Mouse (Mus musculus) liver, embryonic 13.5 days (tissue): ENCODE results near the gene Runx1. TPM values are rescaled to one million over a fixed set of nuclear protein-coding genes. Genes with fewer than 3 reads are reported as not detected.

ENCODE experiments used
- ATAC-seq: fragments of 200-750 bp; cut with Nextera tagmentation; 2 replicates; pipeline ENCODE4 v1.8.0; 2017; ENCODE audit warnings: low read depth, mild to moderate bottlenecking, moderate number of reproducible peaks, moderate library complexity
- DNase-seq: peaks from one replicate; pipeline ENCODE4 v3.0.0; 2022
- H3K27ac ChIP-seq: fragments of 300-500 bp; sonication (generic); 2 replicates; pipeline ENCODE4 v1.5.1; 2015; ENCODE audit warnings: moderate library complexity, mild to moderate bottlenecking, inconsistent platforms
- H3K27me3 ChIP-seq: fragments of 300-500 bp; sonication (generic); 2 replicates; pipeline ENCODE4 v1.6.1; 2015; ENCODE audit warnings: mild to moderate bottlenecking, inconsistent platforms
- H3K36me3 ChIP-seq: fragments of 300-500 bp; sonication (generic); 2 replicates; pipeline ENCODE4 v1.6.1; 2015; ENCODE audit warnings: mild to moderate bottlenecking, inconsistent platforms
- H3K4me1 ChIP-seq: fragments of 300-500 bp; sonication (generic); replicated peaks from 2 replicates; pipeline ENCODE4 v1.6.1; 2015; ENCODE audit warnings: inconsistent platforms
- H3K4me2 ChIP-seq: fragments of 300-500 bp; sonication (generic); 2 replicates; pipeline ENCODE4 v1.6.1; 2015; ENCODE audit warnings: inconsistent platforms, mild to moderate bottlenecking, moderate library complexity
- H3K4me3 ChIP-seq: fragments of 300-500 bp; sonication (generic); replicated peaks from 2 replicates; pipeline ENCODE4 v1.5.1; 2015; ENCODE audit warnings: mild to moderate bottlenecking, inconsistent platforms
- H3K9ac ChIP-seq: fragments of 300-500 bp; sonication (generic); 2 replicates; pipeline ENCODE4 v1.6.1; 2015; ENCODE audit warnings: mild to moderate bottlenecking, inconsistent platforms
- H3K9me3 ChIP-seq: fragments of 300-500 bp; sonication (generic); replicated peaks from 2 replicates; pipeline ENCODE4 v1.6.1; 2016; ENCODE audit warnings: inconsistent platforms
- WGBS: fragments of 180-500 bp; shearing (Covaris S2); methylation state at CpG from one replicate; pipeline ENCODE4 v1.1.7; 2015; ENCODE audit not compliant: insufficient replicate concordance; 5-methylcytosine and 5-hydroxymethylcytosine counted together
- polyA plus RNA-seq: library from polyadenylated mRNA; unstranded; fragments of >200 nt; fragmentation: Nextera tagmentation; extraction: Ambion mirVana; gene quantifications from 2 replicates; pipeline ENCODE4 v1.2.1, GENCODE M21; 2015

Gene Runx1
- polyA plus RNA-seq, 1 experiment from 2014 or later: 5.9 TPM

GRCm38 (mm10) chr16:92715599-92716483 is 110.1 kb downstream of the Runx1 start:
- 0 out of 2 replicates have a peak, but pooled peaks cover 3% of the 10 kb centered on the region for H3K27me3 ChIP-seq
- peak; percentile 96 for ATAC-seq
- peak overlapping the region; percentile 42; the same call in 1 of the 2 replicates for H3K9ac ChIP-seq
- no peaks in the 10 kb centered on the region for H3K9me3 ChIP-seq
- DNase-seq: peak; percentile 88
- 5% methylated on average over 15 of the region's 15 CpGs for WGBS
- peak overlapping the region; percentile 80 for H3K27ac ChIP-seq
- H3K4me2 ChIP-seq: peak overlapping the region; percentile 61
- H3K4me3 ChIP-seq: peak overlapping the region; percentile 22
- H3K36me3 ChIP-seq: no peaks in the 10 kb centered on the region
- peaks cover 78% of the 10 kb centered on the region for H3K4me1 ChIP-seq

GRCm38 (mm10) chr16:92710161-92710560 is 115.8 kb downstream of the Runx1 start:
- Histone ChIP-seq H3K4me2 (no peak overlapping the region), H3K27ac (0 out of 2 replicates have a peak overlapping the region, but pooled peaks have one; percentile 39), H3K4me1 (peaks cover 90% of the 10 kb centered on the region), H3K27me3 (no peaks in the 10 kb centered on the region), H3K36me3 (no peaks in the 10 kb centered on the region), H3K9me3 (no peaks in the 10 kb centered on the region), H3K4me3 (no peak overlapping the region), H3K9ac (no peak overlapping the region)
- ATAC-seq: no peak
- DNase-seq: no peak
- 40% methylated on average over 1 of the region's 1 CpGs for WGBS

GRCm38 (mm10) chr16:92708718-92709117 is 117.2 kb downstream of the Runx1 start:
- DNase-seq (peak; percentile 28), ATAC-seq (peak; percentile 34)
- Histone ChIP-seq H3K4me1 (peaks cover 79% of the 10 kb centered on the region), H3K4me3 (no peak overlapping the region), H3K9me3 (no peaks in the 10 kb centered on the region), H3K4me2 (no peak overlapping the region), H3K27me3 (no peaks in the 10 kb centered on the region), H3K36me3 (no peaks in the 10 kb centered on the region), H3K9ac (no peak overlapping the region), H3K27ac (no peak overlapping the region; the same call in 1 of the 2 replicates)
- WGBS: 31% methylated on average over 4 of the region's 4 CpGs

- DNase-seq (no peak), ATAC-seq (no peak)
- Histone ChIP-seq H3K36me3 (no peaks in the 10 kb centered on the region), H3K27ac (no peak overlapping the region), H3K9ac (no peak overlapping the region), H3K9me3 (no peaks in the 10 kb centered on the region), H3K4me2 (no peak overlapping the region), H3K27me3 (no peaks in the 10 kb centered on the region; the same call in 1 of the 2 replicates), H3K4me1 (peaks cover 69% of the 10 kb centered on the region), H3K4me3 (no peak overlapping the region)
- WGBS: 70% methylated on average over 4 of the region's 4 CpGs
Measured at GRCm38 (mm10) chr16:92707712-92708111, 118.2 kb downstream of the Runx1 start.

- Histone ChIP-seq H3K4me3 (no peak overlapping the region), H3K27me3 (no peaks in the 10 kb centered on the region; the same call in 1 of the 2 replicates), H3K9ac (no peak overlapping the region), H3K4me1 (peaks cover 63% of the 10 kb centered on the region), H3K4me2 (no peak overlapping the region), H3K36me3 (no peaks in the 10 kb centered on the region), H3K27ac (no peak overlapping the region), H3K9me3 (no peaks in the 10 kb centered on the region)
- WGBS: 24% methylated on average over 2 of the region's 2 CpGs
- no peak for DNase-seq
- ATAC-seq: no peak
Measured at GRCm38 (mm10) chr16:92707146-92707545, 118.8 kb downstream of the Runx1 start.

GRCm38 (mm10) chr16:92705564-92706458 is 120.1 kb downstream of the Runx1 start:
- H3K4me1 ChIP-seq: peaks cover 52% of the 10 kb centered on the region
- H3K9me3 ChIP-seq: no peaks in the 10 kb centered on the region
- H3K27ac ChIP-seq: no peak overlapping the region
- no peak overlapping the region for H3K4me3 ChIP-seq
- DNase-seq (no peak), ATAC-seq (no peak)
- peaks cover 2% of the 10 kb centered on the region for H3K27me3 ChIP-seq
- H3K36me3 ChIP-seq: no peaks in the 10 kb centered on the region
- no peak overlapping the region for H3K4me2 ChIP-seq
- 65% methylated on average over 7 of the region's 7 CpGs for WGBS
- no peak overlapping the region for H3K9ac ChIP-seq

- H3K9me3 ChIP-seq: no peaks in the 10 kb centered on the region
- H3K27me3 ChIP-seq: peaks cover 20% of the 10 kb centered on the region
- H3K27ac ChIP-seq: no peak overlapping the region
- DNase-seq (no peak), ATAC-seq (no peak)
- 84% methylated on average over 2 of the region's 2 CpGs for WGBS
- H3K9ac ChIP-seq: no peak overlapping the region
- H3K4me2 ChIP-seq: no peak overlapping the region
- H3K36me3 ChIP-seq: no peaks in the 10 kb centered on the region
- H3K4me1 ChIP-seq: peaks cover 53% of the 10 kb centered on the region
- no peak overlapping the region for H3K4me3 ChIP-seq
Measured at GRCm38 (mm10) chr16:92703850-92704249, 122.1 kb downstream of the Runx1 start.

- Histone ChIP-seq H3K27ac (no peak overlapping the region), H3K4me3 (peak overlapping the region; percentile 80), H3K9ac (peak overlapping the region; percentile 90), H3K4me2 (peak overlapping the region; percentile 100), H3K36me3 (no peaks in the 10 kb centered on the region), H3K4me1 (peaks cover 55% of the 10 kb centered on the region), H3K27me3 (peaks cover 36% of the 10 kb centered on the region), H3K9me3 (no peaks in the 10 kb centered on the region)
- no peak for DNase-seq
- 6% methylated on average over 27 of the region's 27 CpGs for WGBS
- no peak for ATAC-seq
Measured at GRCm38 (mm10) chr16:92699531-92700397, 126.2 kb downstream of the Runx1 start.

GRCm38 (mm10) chr16:92698612-92698998 is 127.3 kb downstream of the Runx1 start:
- Histone ChIP-seq H3K27me3 (peaks cover 47% of the 10 kb centered on the region), H3K4me1 (peaks cover 65% of the 10 kb centered on the region), H3K4me3 (peak overlapping the region; percentile 80), H3K36me3 (no peaks in the 10 kb centered on the region), H3K4me2 (peak overlapping the region; percentile 100), H3K27ac (peak overlapping the region; percentile 92), H3K9ac (peak overlapping the region; percentile 90), H3K9me3 (no peaks in the 10 kb centered on the region)
- ATAC-seq (peak; percentile 72), DNase-seq (peak; percentile 86)
- under 1% methylated on average over 26 of the region's 26 CpGs for WGBS

GRCm38 (mm10) chr16:92697737-92698611 is 128.0 kb downstream of the Runx1 start:
- Histone ChIP-seq H3K4me1 (peaks cover 72% of the 10 kb centered on the region), H3K4me3 (peak overlapping the region; percentile 80), H3K9ac (peak overlapping the region; percentile 90), H3K9me3 (no peaks in the 10 kb centered on the region), H3K36me3 (no peaks in the 10 kb centered on the region), H3K27me3 (peaks cover 47% of the 10 kb centered on the region), H3K27ac (peak overlapping the region; percentile 92), H3K4me2 (peak overlapping the region; percentile 100)
- DNase-seq: no peak
- ATAC-seq: peak; percentile 16
- WGBS: under 1% methylated on average over 48 of the region's 48 CpGs
